ENCODE assay signal across 11 mouse cellular contexts in the genomic region with DNA sequence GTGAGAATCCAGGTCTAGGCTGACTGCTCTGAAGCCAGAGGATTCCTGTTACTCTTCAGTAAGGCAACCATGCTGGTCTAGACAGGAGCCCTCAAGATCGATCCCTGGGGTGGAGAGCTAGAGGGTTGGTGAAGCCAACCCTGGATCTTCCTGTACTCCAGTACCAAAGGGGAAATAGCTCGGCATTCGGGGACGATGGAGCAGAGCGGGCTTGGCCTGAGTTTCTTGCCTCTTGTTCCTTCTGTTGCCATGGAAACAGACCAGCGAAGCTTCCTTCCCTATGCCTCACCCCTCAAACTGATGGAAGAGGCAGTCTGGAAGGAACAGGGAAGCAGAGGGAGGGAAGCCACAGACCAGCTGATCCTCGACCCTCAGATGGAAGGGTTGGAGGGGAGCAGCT. TPM values are rescaled to one million over a fixed set of nuclear protein-coding genes. Genes with fewer than 3 reads are reported as not detected.
DNase-seq lines count a peak whose midpoint lies in the region; ATAC-seq and TF ChIP-seq lines count a peak whose summit lies in the region.
"Had no signal": no experiment of that assay in that cellular context is flagged by ENCODE, and none has a peak within 500 bp of the region (broad histone marks: within the 10 kb centered on the region; RNA-seq: fewer than 3 reads in every experiment).

No protein-coding gene starts in this region.

- no peak for TF ChIP-seq CTCF in lung, adult 2 months (IDR thresholded peaks at IDR 0.05; ENCODE audit: insufficient read depth, low read length)

- no peaks in the 10 kb centered on the region for H3K27me3 ChIP-seq in forebrain, embryonic 11.5 days (ENCODE audit: control insufficient read depth, insufficient read depth, low read length)
- peaks cover 16% of the 10 kb centered on the region for H3K27me3 ChIP-seq in forebrain, embryonic 10.5 days (ENCODE audit: poor library complexity, severe bottlenecking)
- no peaks in the 10 kb centered on the region for H3K27me3 ChIP-seq in forebrain, embryonic 13.5 days

- H3K4me3 ChIP-seq in forebrain, embryonic 11.5 days (ENCODE audit: low read depth, low read length) = no peak overlapping the region
- H3K4me3 ChIP-seq in forebrain, embryonic 10.5 days = no peak overlapping the region
- no peak overlapping the region for H3K4me3 ChIP-seq in forebrain, embryonic 13.5 days
- no peak overlapping the region for H3K4me3 ChIP-seq in lung, adult 2 months (replicated peaks; ENCODE audit: extremely low read depth, low read depth, low read length)
- H3K4me3 ChIP-seq: limb, embryonic 13.5 days; myocyte had no signal

- DNase-seq in forebrain, embryonic 11.5 days (ENCODE audit: low spot score) = no peak
- no peak for DNase-seq in forebrain, embryonic 10.5 days (ENCODE audit: extremely low spot score, low spot score)
- DNase-seq in layer of hippocampus, postnatal 36 days = peak; percentile 38 to 49
- DNase-seq in right cerebral cortex, adult 2 months (ENCODE audit: low spot score in 2 of 2) = peak; percentile 63 to 70
- DNase-seq in ovary, adult 18-20 months (ENCODE audit: low spot score) = no peak
- DNase-seq in lung, adult 2 months = no peak
- no peak for DNase-seq in Muller cell, postnatal 12 days (ENCODE audit: inconsistent ontology term)
- DNase-seq: thymus, postnatal 25 days had no signal

- H3K27ac ChIP-seq in forebrain, embryonic 11.5 days (ENCODE audit: low read depth, low read length) = no peak overlapping the region
- no peak overlapping the region for H3K27ac ChIP-seq in forebrain, embryonic 10.5 days
- no peak overlapping the region for H3K27ac ChIP-seq in forebrain, embryonic 13.5 days
- H3K27ac ChIP-seq: limb, embryonic 13.5 days had no signal

- no peak for TF ChIP-seq POLR2A in lung, adult 2 months (IDR thresholded peaks at IDR 0.05; ENCODE audit: borderline replicate concordance, extremely low read depth, low read depth, low read length)

- 0 out of 2 replicates have a peak, but pooled peaks have one; percentile 15 for ATAC-seq in forebrain, embryonic 11.5 days (replicated peaks; ENCODE audit: low FRiP score)
- ATAC-seq in forebrain, embryonic 13.5 days = peak; percentile 43

- no peaks in the 10 kb centered on the region for H3K9me3 ChIP-seq in forebrain, embryonic 11.5 days (ENCODE audit: control insufficient read depth, low read length)
- H3K9me3 ChIP-seq in forebrain, embryonic 10.5 days = no peaks in the 10 kb centered on the region
- no peaks in the 10 kb centered on the region for H3K9me3 ChIP-seq in forebrain, embryonic 13.5 days (replicated peaks)
- H3K9me3 ChIP-seq: limb, embryonic 13.5 days had no signal

- H3K9ac ChIP-seq in forebrain, embryonic 11.5 days (ENCODE audit: low read length) = no peak overlapping the region
- no peak overlapping the region for H3K9ac ChIP-seq in forebrain, embryonic 13.5 days
- H3K9ac ChIP-seq: limb, embryonic 13.5 days had no signal

- H3K36me3 ChIP-seq in forebrain, embryonic 11.5 days (ENCODE audit: control insufficient read depth, insufficient read depth, low read length) = no peaks in the 10 kb centered on the region
- no peaks in the 10 kb centered on the region for H3K36me3 ChIP-seq in forebrain, embryonic 10.5 days (replicated peaks)
- H3K36me3 ChIP-seq in forebrain, embryonic 13.5 days (ENCODE audit: poor library complexity, severe bottlenecking) = no peaks in the 10 kb centered on the region
- H3K36me3 ChIP-seq: limb, embryonic 13.5 days had no signal

- no peak overlapping the region for H3K4me2 ChIP-seq in forebrain, embryonic 11.5 days (ENCODE audit: low read depth, low read length, severe bottlenecking)
- no peak overlapping the region for H3K4me2 ChIP-seq in forebrain, embryonic 13.5 days
- H3K4me2 ChIP-seq: limb, embryonic 13.5 days had no signal

- WGBS in forebrain, embryonic 11.5 days = 32% methylated on average over 7 of the region's 7 CpGs
- WGBS in forebrain, embryonic 10.5 days = 46% methylated on average over 7 of the region's 7 CpGs
- 19% methylated on average over 7 of the region's 7 CpGs for WGBS in forebrain, embryonic 13.5 days
- 42% methylated on average over 7 of the region's 7 CpGs for WGBS in lung, adult 2 months

- H3K4me1 ChIP-seq in forebrain, embryonic 11.5 days (replicated peaks; ENCODE audit: control insufficient read depth, insufficient read depth, low read length) = no peaks in the 10 kb centered on the region; the same call in 1 of the 2 replicates
- H3K4me1 ChIP-seq in forebrain, embryonic 10.5 days = peaks cover 16% of the 10 kb centered on the region
- H3K4me1 ChIP-seq in forebrain, embryonic 13.5 days = peaks cover 19% of the 10 kb centered on the region
- no peaks in the 10 kb centered on the region for H3K4me1 ChIP-seq in lung, adult 2 months (ENCODE audit: control insufficient read depth, insufficient read depth, low read length)

RNA-seq across cellular contexts. Expression of a gene that starts 8.3 kb away (rescaled TPM):
- 0.13 and 0.20 TPM in 2 replicates for polyA plus RNA-seq in forebrain, embryonic 11.5 days (2014; fragmentation: Nextera tagmentation; extraction: Ambion mirVana)
- polyA plus RNA-seq in forebrain, embryonic 10.5 days (2016; fragmentation: Nextera tagmentation; extraction: Ambion mirVana) = 0.22 TPM in 1 of 2 replicates, not detected in the other
- 0.57 and 1.5 TPM in 2 replicates for polyA plus RNA-seq in forebrain, embryonic 13.5 days (2015; fragmentation: Nextera tagmentation; extraction: Ambion mirVana)
- 100 to 1,000 TPM; 207 to 211 TPM for total RNA-seq in layer of hippocampus, postnatal 36 days (2021)
- 50.3 and 57.1 TPM in 2 replicates for polyA plus RNA-seq in lung, adult 2 months (2012; rRNA removed)

Comparison
In these comparisons a context has a peak if more than half of its experiments do, and no peak if none do; other contexts are left out.
1. DNase-seq: peak in layer of hippocampus, postnatal 36 days (2 of 2) and right cerebral cortex, adult 2 months (2 of 2); none in forebrain, embryonic 11.5 days (single experiment), forebrain, embryonic 10.5 days (single experiment), ovary, adult 18-20 months (single experiment), lung, adult 2 months (single experiment) and Muller cell, postnatal 12 days (single experiment).
2. RNA of a gene that starts 8.3 kb away (polyA plus RNA-seq): 50.3 to 57.1 TPM in lung, adult 2 months; 0.57 to 1.5 TPM in forebrain, embryonic 13.5 days, 0.22 TPM in forebrain, embryonic 10.5 days and 0.13 to 0.20 TPM in forebrain, embryonic 11.5 days; every median in the first group is over 10 times any median in the second.